ENCODE assay signal across 8 mouse cellular contexts in the genomic region with DNA sequence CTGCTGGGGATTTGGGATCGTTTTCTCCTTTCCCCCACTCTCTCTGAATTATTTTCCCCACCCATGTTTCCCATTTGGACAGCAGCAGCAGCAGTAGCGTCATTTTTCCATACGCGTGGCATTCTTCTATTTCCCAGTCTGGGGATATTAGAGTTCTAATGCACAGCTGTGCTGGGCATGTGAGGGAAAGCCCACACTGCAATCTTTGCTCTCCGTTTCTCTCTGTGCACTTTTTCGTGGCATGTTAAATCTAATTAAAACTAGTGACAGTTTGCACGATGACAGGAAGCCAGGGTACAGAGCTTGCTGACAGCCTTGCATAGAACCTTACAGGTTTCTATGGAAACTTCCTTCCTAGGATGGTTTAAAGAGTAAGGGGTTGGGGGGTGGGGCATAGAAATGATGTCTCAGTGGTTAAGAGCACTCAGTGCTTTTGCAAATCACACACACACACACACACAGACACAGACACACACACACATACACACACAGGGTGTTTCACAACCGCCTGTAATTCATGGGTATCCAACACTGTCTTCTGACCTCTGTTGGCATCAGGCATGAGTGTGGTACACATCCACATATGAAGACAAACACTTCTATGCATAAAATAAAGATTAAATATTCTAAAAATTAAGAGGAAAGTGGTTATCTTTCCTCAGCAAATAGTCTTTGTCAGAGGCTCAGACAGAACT. TPM values are rescaled to one million over a fixed set of nuclear protein-coding genes. Genes with fewer than 3 reads are reported as not detected.
A peak's percentile ranks its signal among the peaks of the same experiment; 100 is the strongest.
DNase-seq lines count a peak whose midpoint lies in the region; ATAC-seq and TF ChIP-seq lines count a peak whose summit lies in the region.

No protein-coding gene starts in this region.

- no peak for DNase-seq in kidney, postnatal 36 days
- peak; percentile 59 for DNase-seq in NIH3T3 (ENCODE audit: low read depth)
- no peak for DNase-seq in thymus, postnatal 36 days
- no peak for DNase-seq in kidney, postnatal 4 days
- DNase-seq in cerebellum, postnatal 36 days = no peak

- peaks cover 26% of the 10 kb centered on the region for H3K4me1 ChIP-seq in kidney, embryonic 16.5 days (ENCODE audit: insufficient read depth, low read length)
- peaks cover 2% of the 10 kb centered on the region; the same call in 1 of the 2 replicates for H3K4me1 ChIP-seq in embryonic fibroblast, embryonic 13.5 days (ENCODE audit: control insufficient read depth, insufficient read depth, low read length)
- H3K4me1 ChIP-seq in limb, embryonic 13.5 days = peaks cover 23% of the 10 kb centered on the region

- no peaks in the 10 kb centered on the region for H3K36me3 ChIP-seq in kidney, embryonic 16.5 days (ENCODE audit: insufficient read depth, low read length)
- no peaks in the 10 kb centered on the region for H3K36me3 ChIP-seq in limb, embryonic 13.5 days

- no peak for ATAC-seq in kidney, embryonic 16.5 days (ENCODE audit: low FRiP score, low TSS enrichment)
- peak; percentile 60 for ATAC-seq in limb, embryonic 13.5 days (ENCODE audit: low FRiP score, low read depth)

- TF ChIP-seq POLR2A in embryonic fibroblast, embryonic 13.5 days (IDR thresholded peaks at IDR 0.05; ENCODE audit: low read depth, low read length) = peak; percentile 35; the same call in 1 of the 2 replicates

- H3K27me3 ChIP-seq in kidney, embryonic 16.5 days (ENCODE audit: insufficient read depth, low read length) = no peaks in the 10 kb centered on the region
- no peaks in the 10 kb centered on the region for H3K27me3 ChIP-seq in limb, embryonic 13.5 days

- 49% methylated on average over 8 of the region's 8 CpGs for WGBS in kidney, embryonic 16.5 days
- 26% methylated on average over 8 of the region's 8 CpGs for whole genome bisulfite sequencing in limb, embryonic 13.5 days

- H3K4me2 ChIP-seq in kidney, embryonic 16.5 days (replicated peaks; ENCODE audit: low read depth, low read length) = peak overlapping the region; percentile 59
- H3K4me2 ChIP-seq in limb, embryonic 13.5 days (replicated peaks) = peak overlapping the region; percentile 65

- H3K9me3 ChIP-seq in kidney, embryonic 16.5 days (ENCODE audit: low read length) = no peaks in the 10 kb centered on the region
- no peaks in the 10 kb centered on the region for H3K9me3 ChIP-seq in limb, embryonic 13.5 days

- no peak for TF ChIP-seq CTCF in embryonic fibroblast, embryonic 13.5 days (IDR thresholded peaks at IDR 0.05; ENCODE audit: borderline replicate concordance, insufficient read depth, low read length)

- H3K9ac ChIP-seq in kidney, embryonic 16.5 days (replicated peaks; ENCODE audit: low read length) = peak overlapping the region; percentile 44; the same call in 1 of the 2 replicates
- no peak overlapping the region for H3K9ac ChIP-seq in limb, embryonic 13.5 days

- H3K4me3 ChIP-seq in kidney, embryonic 16.5 days (ENCODE audit: low read length) = peak overlapping the region; percentile 47
- peak overlapping the region; percentile 62 for H3K4me3 ChIP-seq in embryonic fibroblast, embryonic 13.5 days (ENCODE audit: insufficient read depth, low read length)
- H3K4me3 ChIP-seq in limb, embryonic 13.5 days = peak overlapping the region; percentile 41

- H3K27ac ChIP-seq in kidney, embryonic 16.5 days (ENCODE audit: low read length) = peak overlapping the region; percentile 88; the same call in 1 of the 2 replicates
- H3K27ac ChIP-seq in embryonic fibroblast, embryonic 13.5 days (ENCODE audit: insufficient read depth, low read length) = peak overlapping the region; percentile 89
- peak overlapping the region; percentile 69; the same call in 1 of the 2 replicates for H3K27ac ChIP-seq in limb, embryonic 13.5 days

RNA-seq across cellular contexts. Expression of a gene that starts 3.0 kb away (rescaled TPM):
- 12.3 and 13.0 TPM in 2 replicates for polyA plus RNA-seq in kidney, embryonic 16.5 days (2015; fragmentation: Nextera tagmentation; extraction: Ambion mirVana)
- 188 and 357 TPM in 2 replicates for polyA plus RNA-seq in embryonic fibroblast, embryonic 13.5 days (2011; ENCODE audit: insufficient read length, low read depth, missing spikeins)
- 8.7 and 11.7 TPM in 2 replicates for polyA plus RNA-seq in limb, embryonic 13.5 days (2015; fragmentation: Nextera tagmentation; extraction: Ambion mirVana)

RNA-seq across cellular contexts. Expression of a gene that starts 34.7 kb away (rescaled TPM):
- 6.8 and 7.2 TPM in 2 replicates for polyA plus RNA-seq in kidney, embryonic 16.5 days (2015; fragmentation: Nextera tagmentation; extraction: Ambion mirVana)
- 7.9 and 8.4 TPM in 2 replicates for polyA plus RNA-seq in embryonic fibroblast, embryonic 13.5 days (2011; ENCODE audit: insufficient read length, low read depth, missing spikeins)
- 3.0 and 3.1 TPM in 2 replicates for polyA plus RNA-seq in limb, embryonic 13.5 days (2015; fragmentation: Nextera tagmentation; extraction: Ambion mirVana)

Comparison
In these comparisons a context has a peak if more than half of its experiments do, and no peak if none do; other contexts are left out.
1. RNA of a gene that starts 3.0 kb away (polyA plus RNA-seq): 188 to 357 TPM in embryonic fibroblast, embryonic 13.5 days; 12.3 to 13.0 TPM in kidney, embryonic 16.5 days and 8.7 to 11.7 TPM in limb, embryonic 13.5 days; every median in the first group is over 10 times any median in the second.
2. Peak in every context shown above with its lines, with median percentiles within 50 percentile points of each other: H3K27ac ChIP-seq and H3K4me3 ChIP-seq.